Mouse (Mus musculus) midbrain, embryonic 14.5 days (tissue): Measurements from ENCODE around the gene Pacsin1. TPM values are rescaled to one million over a fixed set of nuclear protein-coding genes. Genes with fewer than 3 reads are reported as not detected.
A peak's percentile ranks its signal among the peaks of the same experiment; 100 is the strongest.

Experiments
- ATAC-seq: fragments of 200-750 bp; cut with Nextera tagmentation; 2 replicates; pipeline ENCODE4 v1.8.0; 2017; ENCODE audit warnings: moderate number of reproducible peaks, moderate library complexity; ENCODE audit not compliant: low FRiP score, low TSS enrichment
- DNase-seq: peaks from one replicate; pipeline ENCODE4 v3.0.0-alpha.2; 2015
- H3K27ac ChIP-seq: fragments of 300-500 bp; sonication (generic); replicated peaks from 2 replicates; pipeline ENCODE4 v1.5.1; 2014; ENCODE audit warnings: mild to moderate bottlenecking, low read depth, low read length, moderate library complexity
- H3K27me3 ChIP-seq: fragments of 300-500 bp; sonication (generic); 2 replicates; pipeline ENCODE4 v1.6.1; 2014; ENCODE audit warnings: low read length, control low read depth, mixed read lengths; ENCODE audit not compliant: control insufficient read depth, insufficient read depth
- H3K36me3 ChIP-seq: fragments of 300-500 bp; sonication (generic); 2 replicates; pipeline ENCODE4 v1.6.1; 2014; ENCODE audit warnings: low read length, control low read depth; ENCODE audit not compliant: control insufficient read depth, insufficient read depth
- H3K4me1 ChIP-seq: fragments of 300-500 bp; sonication (generic); 2 replicates; pipeline ENCODE4 v1.6.1; 2014; ENCODE audit warnings: mild to moderate bottlenecking, antibody characterized with exemption, low read length, control low read depth; ENCODE audit not compliant: control insufficient read depth, insufficient read depth
- H3K4me2 ChIP-seq: fragments of 300-500 bp; sonication (generic); 2 replicates; pipeline ENCODE4 v1.6.1; 2014; ENCODE audit warnings: mild to moderate bottlenecking, low read length, moderate library complexity
- H3K4me3 ChIP-seq: fragments of 300-500 bp; sonication (generic); replicated peaks from 2 replicates; pipeline ENCODE4 v1.5.1; 2014; ENCODE audit warnings: low read depth, low read length
- H3K9ac ChIP-seq: fragments of 300-500 bp; sonication (generic); replicated peaks from 2 replicates; pipeline ENCODE4 v1.6.1; 2014; ENCODE audit warnings: mild to moderate bottlenecking, low read length, moderate library complexity
- H3K9me3 ChIP-seq: fragments of 300-500 bp; sonication (generic); 2 replicates; pipeline ENCODE4 v1.6.1; 2016; ENCODE audit warnings: low read length, control low read depth, mixed read lengths; ENCODE audit not compliant: control insufficient read depth
- WGBS: fragments of 180-500 bp; shearing (Covaris S2); extraction: QIAGEN DNeasy Blood & Tissue Kit; methylation state at CpG from one replicate; pipeline ENCODE4 v1.1.7; 2014; 5-methylcytosine and 5-hydroxymethylcytosine counted together
- polyA plus RNA-seq: library from polyadenylated mRNA; unstranded; fragments of >200 nt; fragmentation: Nextera tagmentation; extraction: Ambion mirVana; gene quantifications from 2 replicates; pipeline ENCODE4 v1.2.1, GENCODE M21; 2014

Pacsin1 gene
- polyA plus RNA-seq, 1 experiment from 2014 or later = 33.0 TPM

- 2% methylated on average over 34 of the region's 34 CpGs for WGBS
- Histone ChIP-seq H3K9ac (no peak overlapping the region), H3K4me2 (peak overlapping the region; percentile 47), H3K27ac (no peak overlapping the region), H3K4me1 (no peaks in the 10 kb centered on the region; the same call in 1 of the 2 replicates), H3K9me3 (0 out of 2 replicates have a peak, but pooled peaks cover 3% of the 10 kb centered on the region), H3K27me3 (no peaks in the 10 kb centered on the region), H3K4me3 (no peak overlapping the region), H3K36me3 (0 out of 2 replicates have a peak, but pooled peaks cover 5% of the 10 kb centered on the region)
- DNase-seq = peak; percentile 70
- no peak for ATAC-seq
These were observed 47.2 kb downstream of the Pacsin1 start for GRCm38 (mm10) chr17:27702518-27702917.

- no peak overlapping the region for H3K4me2 ChIP-seq
- no peaks in the 10 kb centered on the region; the same call in 1 of the 2 replicates for H3K4me1 ChIP-seq
- no peak for ATAC-seq
- peak; percentile 45 for DNase-seq
- H3K27me3 ChIP-seq = no peaks in the 10 kb centered on the region
- no peak overlapping the region for H3K4me3 ChIP-seq
- H3K9ac ChIP-seq = no peak overlapping the region
- 0 out of 2 replicates have a peak, but pooled peaks cover 5% of the 10 kb centered on the region for H3K36me3 ChIP-seq
- 0 out of 2 replicates have a peak, but pooled peaks cover 3% of the 10 kb centered on the region for H3K9me3 ChIP-seq
- H3K27ac ChIP-seq = no peak overlapping the region
- 68% methylated on average over 5 of the region's 5 CpGs for WGBS
These were observed 48.8 kb downstream of the Pacsin1 start for GRCm38 (mm10) chr17:27703961-27704621.

- Histone ChIP-seq H3K27ac (no peak overlapping the region), H3K4me3 (no peak overlapping the region), H3K4me2 (no peak overlapping the region), H3K9me3 (no peaks in the 10 kb centered on the region), H3K36me3 (0 out of 2 replicates have a peak, but pooled peaks cover 5% of the 10 kb centered on the region), H3K27me3 (no peaks in the 10 kb centered on the region), H3K9ac (no peak overlapping the region), H3K4me1 (no peaks in the 10 kb centered on the region; the same call in 1 of the 2 replicates)
- ATAC-seq (no peak), DNase-seq (no peak)
- WGBS = 41% methylated on average over 10 of the region's 10 CpGs
These were observed 50.4 kb downstream of the Pacsin1 start for GRCm38 (mm10) chr17:27705661-27706060.

- H3K4me3 ChIP-seq = peak overlapping the region; percentile 8; the same call in 1 of the 2 replicates
- 4% methylated on average over 24 of the region's 25 CpGs for WGBS
- no peak overlapping the region for H3K9ac ChIP-seq
These were observed 52.8 kb downstream of the Pacsin1 start for GRCm38 (mm10) chr17:27707954-27708661.

GRCm38 (mm10) chr17:27709650-27710049 lies 54.3 kb downstream of the Pacsin1 start:
- ATAC-seq (no peak), DNase-seq (no peak)
- WGBS = 67% methylated on average over 5 of the region's 5 CpGs
- Histone ChIP-seq H3K27me3 (no peaks in the 10 kb centered on the region), H3K36me3 (0 out of 2 replicates have a peak, but pooled peaks cover 3% of the 10 kb centered on the region), H3K27ac (no peak overlapping the region), H3K4me2 (no peak overlapping the region), H3K9me3 (no peaks in the 10 kb centered on the region), H3K4me3 (no peak overlapping the region), H3K4me1 (no peaks in the 10 kb centered on the region), H3K9ac (no peak overlapping the region)

More at GRCm38 (mm10) chr17:27707954-27708661, 52.8 kb downstream of the Pacsin1 start:
- ATAC-seq = peak; percentile 80
- Histone ChIP-seq H3K27me3 (no peaks in the 10 kb centered on the region), H3K4me2 (peak overlapping the region; percentile 48), H3K27ac (no peak overlapping the region), H3K9me3 (no peaks in the 10 kb centered on the region), H3K4me1 (no peaks in the 10 kb centered on the region), H3K36me3 (0 out of 2 replicates have a peak, but pooled peaks cover 5% of the 10 kb centered on the region)
- peak; percentile 86 for DNase-seq

- no peak for ATAC-seq
- Histone ChIP-seq H3K9me3 (no peaks in the 10 kb centered on the region), H3K4me3 (no peak overlapping the region), H3K4me2 (no peak overlapping the region), H3K27ac (no peak overlapping the region), H3K4me1 (0 out of 2 replicates have a peak, but pooled peaks cover 7% of the 10 kb centered on the region), H3K27me3 (no peaks in the 10 kb centered on the region), H3K9ac (no peak overlapping the region), H3K36me3 (no peaks in the 10 kb centered on the region)
- DNase-seq = peak; percentile 40
- 54% methylated on average over 1 of the region's 1 CpGs for whole genome bisulfite sequencing
These were observed 57.5 kb downstream of the Pacsin1 start for GRCm38 (mm10) chr17:27712832-27713231.

- ATAC-seq (peak; percentile 57; the same call in 1 of the 2 replicates), DNase-seq (peak; percentile 54)
- no peak overlapping the region for H3K4me3 ChIP-seq
- 2% methylated on average over 16 of the region's 16 CpGs for WGBS
- H3K36me3 ChIP-seq = no peaks in the 10 kb centered on the region
- no peaks in the 10 kb centered on the region for H3K27me3 ChIP-seq
- no peak overlapping the region for H3K27ac ChIP-seq
- 0 out of 2 replicates have a peak, but pooled peaks cover 7% of the 10 kb centered on the region for H3K4me1 ChIP-seq
- peak overlapping the region; percentile 31 for H3K4me2 ChIP-seq
- H3K9me3 ChIP-seq = no peaks in the 10 kb centered on the region
- H3K9ac ChIP-seq = no peak overlapping the region; the same call in 1 of the 2 replicates
These were observed 61.5 kb downstream of the Pacsin1 start for GRCm38 (mm10) chr17:27716804-27717203.

GRCm38 (mm10) chr17:27718250-27718649 lies 62.9 kb downstream of the Pacsin1 start:
- no peak overlapping the region for H3K9ac ChIP-seq
- no peak for ATAC-seq
- no peaks in the 10 kb centered on the region for H3K9me3 ChIP-seq
- 0 out of 2 replicates have a peak, but pooled peaks cover 7% of the 10 kb centered on the region for H3K4me1 ChIP-seq
- H3K27me3 ChIP-seq = no peaks in the 10 kb centered on the region
- H3K4me2 ChIP-seq = no peak overlapping the region
- no peaks in the 10 kb centered on the region for H3K36me3 ChIP-seq
- 51% methylated on average over 5 of the region's 5 CpGs for WGBS
- no peak overlapping the region for H3K4me3 ChIP-seq
- no peak overlapping the region for H3K27ac ChIP-seq
- DNase-seq = peak; percentile 68
